Mouse (Mus musculus) myocyte (in vitro differentiated cells): ENCODE measurements at regions not wholly inside any gene's neighbourhood (a gene's known extent, or its start where the extent isn't known, plus 50 kb on each side); places are given as distances from the start of the nearest gene placed in this dataset.

ENCODE experiments used
- CEBPB ChIP-seq: IDR thresholded peaks from 2 replicates; pipeline ENCODE4 v1.6.1; 2011; ENCODE audit warnings: mild to moderate bottlenecking, moderate library complexity; ENCODE audit not compliant: poor library complexity, insufficient read depth, severe bottlenecking
- E2F4 ChIP-seq: IDR thresholded peaks from one replicate; pipeline ENCODE4 v1.6.1; 2011; ENCODE audit warnings: mild to moderate bottlenecking, control low read depth, moderate library complexity; ENCODE audit not compliant: insufficient read depth
- MAX ChIP-seq: IDR thresholded peaks from one replicate; pipeline ENCODE4 v1.6.1; 2011; ENCODE audit warnings: low read depth, mild to moderate bottlenecking, control low read depth
- MYOD1 ChIP-seq, 3 experiments: IDR thresholded peaks; one replicate each; pipeline ENCODE4 v1.6.1; 2011; ENCODE audit warnings: control low read depth in 2 of 3, low read depth in 2 of 3, mild to moderate bottlenecking in 2 of 3, moderate library complexity in 1 of 3; ENCODE audit not compliant: insufficient read length in 2 of 3, control insufficient read depth in 1 of 3
- MYOG ChIP-seq, 3 experiments: IDR thresholded peaks; one replicate each; pipeline ENCODE4 v1.6.1; 2011; ENCODE audit warnings: control low read depth in 2 of 3, low read depth in 2 of 3, mild to moderate bottlenecking in 2 of 3; ENCODE audit not compliant: insufficient read length in 2 of 3, control insufficient read depth in 1 of 3, insufficient read depth in 1 of 3
- POLR2A ChIP-seq: IDR thresholded peaks from one replicate; pipeline ENCODE4 v1.6.1; 2011; ENCODE audit warnings: low read depth, mild to moderate bottlenecking, control low read depth, moderate library complexity; ENCODE audit not compliant: insufficient read length
- POLR2AphosphoS2 ChIP-seq: IDR thresholded peaks from one replicate; pipeline ENCODE4 v1.6.1; 2011; ENCODE audit warnings: low read depth, control low read depth; ENCODE audit not compliant: insufficient read length
- REST ChIP-seq: IDR thresholded peaks from one replicate; pipeline ENCODE4 v1.6.1; 2011; ENCODE audit warnings: mild to moderate bottlenecking, control low read depth, moderate library complexity; ENCODE audit not compliant: insufficient read depth, insufficient read length
- SRF ChIP-seq: IDR thresholded peaks from one replicate; pipeline ENCODE4 v1.6.1; 2011; ENCODE audit warnings: low read depth; ENCODE audit not compliant: control insufficient read depth, insufficient read length
- TCF12 ChIP-seq: IDR thresholded peaks from one replicate; pipeline ENCODE4 v1.6.1; 2011; ENCODE audit warnings: mild to moderate bottlenecking, control low read depth; ENCODE audit not compliant: poor library complexity, insufficient read depth, severe bottlenecking
- TCF3 ChIP-seq: IDR thresholded peaks from one replicate; pipeline ENCODE4 v1.6.1; 2011; ENCODE audit warnings: low read depth, control low read depth; ENCODE audit not compliant: insufficient read length
- USF1 ChIP-seq: IDR thresholded peaks from one replicate; pipeline ENCODE4 v1.6.1; 2011; ENCODE audit warnings: low read depth, mild to moderate bottlenecking, control low read depth, moderate library complexity

DNA sequence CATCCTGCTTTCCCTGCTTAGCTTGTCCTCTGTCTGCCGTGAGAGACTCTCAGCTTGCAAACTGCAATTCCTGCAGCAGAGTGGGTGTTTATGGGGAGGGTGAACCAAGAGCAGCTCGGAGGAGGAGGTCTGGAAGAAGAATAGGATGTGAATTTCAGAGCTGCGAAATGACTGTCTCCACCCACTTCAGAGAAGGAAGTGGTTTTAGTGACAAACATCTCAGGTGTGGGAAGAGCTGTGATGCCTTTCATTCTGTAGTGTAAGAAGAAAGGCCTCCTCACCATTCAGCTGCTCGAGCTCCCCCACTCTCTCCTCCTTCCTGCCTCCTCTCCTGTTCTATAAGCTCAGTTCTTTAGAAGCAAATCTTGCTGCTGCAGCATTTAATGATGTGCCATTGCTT lies 230.9 kb downstream of the Adgrg6 start:
- TF ChIP-seq POLR2A, result no peak
- TF ChIP-seq SRF, result no peak
- TF ChIP-seq USF1, result no peak
- TF ChIP-seq MYOD1 (IDR thresholded peaks at IDR 0.05; ENCODE audit: control insufficient read depth in 1 of 3, insufficient read length in 2 of 3, low read depth in 2 of 3), result no peak
- TF ChIP-seq MAX, result no peak
- TF ChIP-seq E2F4, result no peak
- TF ChIP-seq MYOG (IDR thresholded peaks at IDR 0.05; ENCODE audit: control insufficient read depth in 1 of 3, insufficient read depth in 1 of 3, insufficient read length in 2 of 3, low read depth in 2 of 3), result no peak
- TF ChIP-seq CEBPB, result no peak
- TF ChIP-seq POLR2AphosphoS2, result no peak
- no peak for TF ChIP-seq TCF12
- no peak for TF ChIP-seq TCF3
- TF ChIP-seq REST, result no peak
